Mouse (Mus musculus): Measurements from ENCODE around the gene Myo18a. TPM values are rescaled to one million over a fixed set of nuclear protein-coding genes. Genes with fewer than 3 reads are reported as not detected.
"Not testable (repeated sequence)": the region's sequence is repeated elsewhere in the genome, so short reads cannot be mapped to it uniquely, and the experiment has no call there.

Gene Myo18a
- polyA plus RNA-seq, 1 experiment from 2014 or later: 21.6 TPM

GRCm38 (mm10) chr11:77728587-77728986, 34.5 kb upstream of the Myo18a start:
- DNase-seq (ENCODE audit: low spot score) (no peak), ATAC-seq (no peak)
- no peaks in the 10 kb centered on the region for H3K4me1 ChIP-seq (ENCODE audit: insufficient read depth, low read depth, low read length)
- no peak overlapping the region for H3K4me2 ChIP-seq (replicated peaks; ENCODE audit: low read depth, low read length)
- no peaks in the 10 kb centered on the region for H3K27me3 ChIP-seq (replicated peaks; ENCODE audit: insufficient read depth, low read length)
- H3K27ac ChIP-seq (ENCODE audit: low read length): no peak overlapping the region
- no peaks in the 10 kb centered on the region for H3K36me3 ChIP-seq (ENCODE audit: insufficient read depth, low read length)
- TF ChIP-seq EP300 (IDR thresholded peaks at IDR 0.05) (no peak), CTCF (IDR thresholded peaks at IDR 0.05) (no peak)
- 51% methylated on average over 2 of the region's 2 CpGs for WGBS
- no peaks in the 10 kb centered on the region for H3K9me3 ChIP-seq (ENCODE audit: low read length)
- no peak overlapping the region for H3K4me3 ChIP-seq (ENCODE audit: low read depth, low read length)
- H3K9ac ChIP-seq (replicated peaks; ENCODE audit: low read depth): no peak overlapping the region

- DNase-seq (ENCODE audit: low spot score) (peak; percentile 91), ATAC-seq (peak; percentile 57)
- Histone ChIP-seq H3K4me3 (ENCODE audit: low read depth, low read length) (no peak overlapping the region), H3K27me3 (replicated peaks; ENCODE audit: insufficient read depth, low read length) (no peaks in the 10 kb centered on the region), H3K9ac (replicated peaks; ENCODE audit: low read depth) (no peak overlapping the region), H3K9me3 (ENCODE audit: low read length) (no peaks in the 10 kb centered on the region), H3K4me1 (ENCODE audit: insufficient read depth, low read depth, low read length) (no peaks in the 10 kb centered on the region), H3K4me2 (replicated peaks; ENCODE audit: low read depth, low read length) (no peak overlapping the region), H3K36me3 (ENCODE audit: insufficient read depth, low read length) (no peaks in the 10 kb centered on the region), H3K27ac (ENCODE audit: low read length) (no peak overlapping the region)
- under 1% methylated on average over 6 of the region's 6 CpGs for WGBS
- no peak for TF ChIP-seq EP300 (IDR thresholded peaks at IDR 0.05)
- peak; percentile 96 for TF ChIP-seq CTCF (IDR thresholded peaks at IDR 0.05)
Observed at GRCm38 (mm10) chr11:77737289-77737688, 25.8 kb upstream of the Myo18a start.

- Histone ChIP-seq H3K4me2 (replicated peaks; ENCODE audit: low read depth, low read length) (no peak overlapping the region), H3K36me3 (ENCODE audit: insufficient read depth, low read length) (no peaks in the 10 kb centered on the region), H3K4me3 (ENCODE audit: low read depth, low read length) (no peak overlapping the region), H3K9ac (replicated peaks; ENCODE audit: low read depth) (no peak overlapping the region), H3K9me3 (ENCODE audit: low read length) (no peaks in the 10 kb centered on the region), H3K27ac (ENCODE audit: low read length) (no peak overlapping the region), H3K27me3 (replicated peaks; ENCODE audit: insufficient read depth, low read length) (no peaks in the 10 kb centered on the region), H3K4me1 (ENCODE audit: insufficient read depth, low read depth, low read length) (no peaks in the 10 kb centered on the region)
- no peak for ATAC-seq
- no peak for DNase-seq (ENCODE audit: low spot score)
- TF ChIP-seq CTCF (IDR thresholded peaks at IDR 0.05): no peak
- no peak for TF ChIP-seq EP300 (IDR thresholded peaks at IDR 0.05)
- 49% methylated on average over 7 of the region's 7 CpGs for WGBS
Observed at GRCm38 (mm10) chr11:77738555-77738954, 24.5 kb upstream of the Myo18a start.

- TF ChIP-seq EP300 (IDR thresholded peaks at IDR 0.05) (no peak), CTCF (IDR thresholded peaks at IDR 0.05) (peak; percentile 75)
- ATAC-seq (peak; percentile 48), DNase-seq (ENCODE audit: low spot score) (peak; percentile 58)
- H3K4me2 ChIP-seq (replicated peaks; ENCODE audit: low read depth, low read length): no peak overlapping the region
- no peak overlapping the region for H3K27ac ChIP-seq (ENCODE audit: low read length)
- H3K9me3 ChIP-seq (ENCODE audit: low read length): no peaks in the 10 kb centered on the region
- H3K36me3 ChIP-seq (ENCODE audit: insufficient read depth, low read length): no peaks in the 10 kb centered on the region
- H3K4me1 ChIP-seq (ENCODE audit: insufficient read depth, low read depth, low read length): no peaks in the 10 kb centered on the region
- no peak overlapping the region for H3K4me3 ChIP-seq (ENCODE audit: low read depth, low read length)
- WGBS: 27% methylated on average over 6 of the region's 6 CpGs
- no peaks in the 10 kb centered on the region for H3K27me3 ChIP-seq (replicated peaks; ENCODE audit: insufficient read depth, low read length)
- no peak overlapping the region for H3K9ac ChIP-seq (replicated peaks; ENCODE audit: low read depth)
Observed at GRCm38 (mm10) chr11:77743966-77744365, 19.1 kb upstream of the Myo18a start.

- H3K27me3 ChIP-seq (replicated peaks; ENCODE audit: insufficient read depth, low read length): no peaks in the 10 kb centered on the region
- H3K4me1 ChIP-seq (ENCODE audit: insufficient read depth, low read depth, low read length): no peaks in the 10 kb centered on the region
- no peak overlapping the region for H3K9ac ChIP-seq (replicated peaks; ENCODE audit: low read depth)
- ATAC-seq: no peak
- no peak overlapping the region for H3K4me2 ChIP-seq (replicated peaks; ENCODE audit: low read depth, low read length)
- no peak overlapping the region for H3K4me3 ChIP-seq (ENCODE audit: low read depth, low read length)
- H3K9me3 ChIP-seq (ENCODE audit: low read length): no peaks in the 10 kb centered on the region
- H3K36me3 ChIP-seq (ENCODE audit: insufficient read depth, low read length): no peaks in the 10 kb centered on the region
- no peak overlapping the region for H3K27ac ChIP-seq (ENCODE audit: low read length)
- 87% methylated on average over 4 of the region's 4 CpGs for WGBS
- no peak for DNase-seq (ENCODE audit: low spot score)
- TF ChIP-seq EP300 (IDR thresholded peaks at IDR 0.05) (no peak), CTCF (IDR thresholded peaks at IDR 0.05) (no peak)
Observed at GRCm38 (mm10) chr11:77746652-77747051, 16.4 kb upstream of the Myo18a start.

- not testable (repeated sequence) for H3K36me3 ChIP-seq (ENCODE audit: insufficient read depth, low read length); H3K9ac ChIP-seq (replicated peaks; ENCODE audit: low read depth); H3K9me3 ChIP-seq (ENCODE audit: low read length); H3K4me2 ChIP-seq (replicated peaks; ENCODE audit: low read depth, low read length); H3K4me1 ChIP-seq (ENCODE audit: insufficient read depth, low read depth, low read length); H3K27ac ChIP-seq (ENCODE audit: low read length); H3K4me3 ChIP-seq (ENCODE audit: low read depth, low read length); DNase-seq (ENCODE audit: low spot score); H3K27me3 ChIP-seq (replicated peaks; ENCODE audit: insufficient read depth, low read length); ATAC-seq
- 95% methylated on average over 13 of the region's 15 CpGs for WGBS
Observed at GRCm38 (mm10) chr11:77747103-77747502, 15.9 kb upstream of the Myo18a start.

GRCm38 (mm10) chr11:77748996-77749395, 14.1 kb upstream of the Myo18a start:
- WGBS: 85% methylated on average over 5 of the region's 5 CpGs
- no peak for ATAC-seq
- TF ChIP-seq EP300 (IDR thresholded peaks at IDR 0.05) (no peak), CTCF (IDR thresholded peaks at IDR 0.05) (no peak)
- DNase-seq (ENCODE audit: low spot score): no peak
- Histone ChIP-seq H3K9me3 (ENCODE audit: low read length) (no peaks in the 10 kb centered on the region), H3K27ac (ENCODE audit: low read length) (no peak overlapping the region), H3K9ac (replicated peaks; ENCODE audit: low read depth) (no peak overlapping the region), H3K4me1 (ENCODE audit: insufficient read depth, low read depth, low read length) (no peaks in the 10 kb centered on the region), H3K27me3 (replicated peaks; ENCODE audit: insufficient read depth, low read length) (no peaks in the 10 kb centered on the region), H3K4me2 (replicated peaks; ENCODE audit: low read depth, low read length) (no peak overlapping the region), H3K4me3 (ENCODE audit: low read depth, low read length) (no peak overlapping the region), H3K36me3 (ENCODE audit: insufficient read depth, low read length) (no peaks in the 10 kb centered on the region)

All from lung, postnatal 0 days (tissue).